Mouse (Mus musculus): ENCODE data around the gene Siva1.

Siva1 gene

GRCm38 (mm10) chr12:112678555-112679026 is 34.1 kb downstream of the Siva1 start, which contains the start of gene Zbtb42:
Zbtb42 (plus strand) TSS chr12:112678828.
- DNase-seq (ENCODE audit: low spot score), result peak; percentile 65

GRCm38 (mm10) chr12:112679027-112679996 is 34.8 kb downstream of the Siva1 start:
- DNase-seq (ENCODE audit: low spot score), result peak; percentile 51

- DNase-seq (ENCODE audit: low spot score), result no peak
Observed at GRCm38 (mm10) chr12:112683351-112683750, 38.9 kb downstream of the Siva1 start.

GRCm38 (mm10) chr12:112688458-112688857 is 44.0 kb downstream of the Siva1 start:
- DNase-seq (ENCODE audit: low spot score), result no peak

GRCm38 (mm10) chr12:112693185-112694126 is 49.0 kb downstream of the Siva1 start:
- DNase-seq (ENCODE audit: low spot score), result peak; percentile 95

GRCm38 (mm10) chr12:112694127-112694475 is 49.6 kb downstream of the Siva1 start:
- DNase-seq (ENCODE audit: low spot score), result no peak

- DNase-seq (ENCODE audit: low spot score), result no peak
Observed at GRCm38 (mm10) chr12:112696806-112697425, 52.4 kb downstream of the Siva1 start.
